Mouse (Mus musculus) embryonic facial prominence, embryonic 11.5 days (tissue): ENCODE measurements at regions not wholly inside any gene's neighbourhood (a gene's known extent, or its start where the extent isn't known, plus 50 kb on each side); places are given as distances from the start of the nearest gene placed in this dataset.
"Not testable (repeated sequence)": the region's sequence is repeated elsewhere in the genome, so short reads cannot be mapped to it uniquely, and the experiment has no call there.

Experiments
- ATAC-seq: fragments of 200-750 bp; cut with Nextera tagmentation; replicated peaks from 2 replicates; pipeline ENCODE4 v1.8.0; 2017; ENCODE audit warnings: low read depth; ENCODE audit not compliant: insufficient number of reproducible peaks, low FRiP score, low TSS enrichment
- DNase-seq: peaks from one replicate; pipeline ENCODE4 v3.0.0-alpha.2; 2015; ENCODE audit warnings: low spot score
- H3K27ac ChIP-seq: fragments of 300-500 bp; sonication (generic); replicated peaks from 2 replicates; pipeline ENCODE4 v1.5.1; 2014; ENCODE audit warnings: mild to moderate bottlenecking, low read depth, low read length, control low read depth
- H3K27me3 ChIP-seq: fragments of 300-500 bp; sonication (generic); 2 replicates; pipeline ENCODE4 v1.6.1; 2014; ENCODE audit warnings: mild to moderate bottlenecking, low read length, moderate library complexity, mixed read lengths; ENCODE audit not compliant: control insufficient read depth, insufficient read depth
- H3K36me3 ChIP-seq: fragments of 300-500 bp; sonication (generic); replicated peaks from 2 replicates; pipeline ENCODE4 v1.6.1; 2014; ENCODE audit warnings: low read depth, mild to moderate bottlenecking, low read length, moderate library complexity, mixed read lengths; ENCODE audit not compliant: control insufficient read depth, insufficient read depth
- H3K4me1 ChIP-seq: fragments of 300-500 bp; sonication (generic); 2 replicates; pipeline ENCODE4 v1.6.1; 2014; ENCODE audit warnings: low read length, mixed read lengths; ENCODE audit not compliant: control insufficient read depth, insufficient read depth
- H3K4me2 ChIP-seq: fragments of 300-500 bp; sonication (generic); 2 replicates; pipeline ENCODE4 v1.6.1; 2014; ENCODE audit warnings: low read depth, mild to moderate bottlenecking, control low read depth, low read length, moderate library complexity
- H3K4me3 ChIP-seq: fragments of 300-500 bp; sonication (generic); 2 replicates; pipeline ENCODE4 v1.5.1; 2014; ENCODE audit warnings: low read depth, low read length, control low read depth
- H3K9ac ChIP-seq: fragments of 300-500 bp; sonication (generic); replicated peaks from 2 replicates; pipeline ENCODE4 v1.6.1; 2014; ENCODE audit warnings: mild to moderate bottlenecking, control low read depth, low read length
- H3K9me3 ChIP-seq: fragments of 300-500 bp; sonication (generic); replicated peaks from 2 replicates; pipeline ENCODE4 v1.6.1; 2016; ENCODE audit warnings: mild to moderate bottlenecking, low read length, inconsistent platforms, mixed read lengths; ENCODE audit not compliant: control insufficient read depth
- WGBS: fragments of 180-500 bp; shearing (Covaris S2); extraction: QIAGEN DNeasy Blood & Tissue Kit; methylation state at CpG from one replicate; pipeline ENCODE4 v1.1.7; 2014; 5-methylcytosine and 5-hydroxymethylcytosine counted together

GRCm38 (mm10) chr17:4541020-4541743, 452.9 kb upstream of the Arid1b start:
- Histone ChIP-seq H3K27ac (no peak overlapping the region), H3K4me3 (no peak overlapping the region), H3K9me3 (no peaks in the 10 kb centered on the region), H3K9ac (no peak overlapping the region), H3K4me2 (no peak overlapping the region), H3K36me3 (no peaks in the 10 kb centered on the region), H3K27me3 (no peaks in the 10 kb centered on the region), H3K4me1 (no peaks in the 10 kb centered on the region)
- 39% methylated on average over 7 of the region's 7 CpGs for WGBS
- ATAC-seq (no peak), DNase-seq (no peak)

- no peak for ATAC-seq
- Histone ChIP-seq H3K4me2 (no peak overlapping the region), H3K27ac (no peak overlapping the region), H3K36me3 (no peaks in the 10 kb centered on the region), H3K9me3 (no peaks in the 10 kb centered on the region), H3K4me3 (no peak overlapping the region), H3K9ac (no peak overlapping the region), H3K4me1 (no peaks in the 10 kb centered on the region), H3K27me3 (no peaks in the 10 kb centered on the region)
- no peak for DNase-seq
- 60% methylated on average over 2 of the region's 2 CpGs for WGBS
These were observed 447.6 kb upstream of the Arid1b start for GRCm38 (mm10) chr17:4546579-4546978.

DNA sequence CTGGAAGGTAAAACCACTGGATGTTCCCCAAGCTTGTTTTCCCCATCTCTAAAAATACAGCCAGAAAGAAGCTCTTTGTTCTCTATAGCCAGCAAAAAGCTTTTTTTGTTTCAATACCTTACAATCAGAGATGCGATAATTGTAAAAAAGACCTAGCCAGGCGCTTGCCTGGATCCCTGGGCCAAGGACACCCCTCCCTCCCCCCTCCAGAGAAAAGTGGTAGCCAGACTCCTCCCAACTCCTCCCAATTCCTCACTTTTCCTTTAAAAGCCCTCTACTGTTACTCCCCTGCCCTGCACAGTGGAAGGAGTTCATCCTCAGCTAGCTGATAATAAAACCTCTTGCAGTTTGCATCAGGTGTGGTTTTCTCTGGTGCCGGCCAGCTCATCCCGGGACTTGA, 441.1 kb upstream of the Arid1b start:
- H3K4me3 ChIP-seq, DNase-seq, H3K36me3 ChIP-seq, H3K9ac ChIP-seq, H3K9me3 ChIP-seq, H3K4me2 ChIP-seq, H3K4me1 ChIP-seq, ATAC-seq, H3K27me3 ChIP-seq, H3K27ac ChIP-seq: not testable (repeated sequence)
- 81% methylated on average over 4 of the region's 4 CpGs for WGBS

DNA sequence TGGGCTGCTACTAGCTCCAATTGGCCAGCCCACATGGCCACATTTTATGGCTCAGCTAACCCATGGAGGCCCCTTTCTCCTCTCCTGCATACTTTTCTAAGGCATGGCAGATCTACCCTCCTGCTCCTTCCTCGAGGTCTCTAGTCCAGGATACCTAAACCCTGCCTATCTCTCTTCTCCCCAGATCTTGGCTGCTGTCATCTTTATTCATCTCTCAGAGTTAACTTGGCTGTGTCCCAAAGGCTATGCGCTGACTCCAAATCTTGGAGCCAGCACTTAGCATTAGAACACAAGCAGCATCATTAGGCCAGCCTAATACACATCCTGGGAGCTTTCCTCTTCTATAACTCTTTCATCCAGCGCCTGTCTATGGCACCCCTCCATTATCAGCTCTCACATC, 430.5 kb upstream of the Arid1b start:
- no peaks in the 10 kb centered on the region for H3K4me1 ChIP-seq
- no peak overlapping the region for H3K9ac ChIP-seq
- H3K4me2 ChIP-seq, result no peak overlapping the region
- no peaks in the 10 kb centered on the region for H3K27me3 ChIP-seq
- H3K9me3 ChIP-seq, result no peaks in the 10 kb centered on the region
- DNase-seq (no peak), ATAC-seq (no peak)
- H3K4me3 ChIP-seq, result no peak overlapping the region
- no peak overlapping the region for H3K27ac ChIP-seq
- no peaks in the 10 kb centered on the region for H3K36me3 ChIP-seq
- 85% methylated on average over 3 of the region's 3 CpGs for WGBS

- Histone ChIP-seq H3K27ac (no peak overlapping the region), H3K27me3 (no peaks in the 10 kb centered on the region), H3K4me1 (no peaks in the 10 kb centered on the region), H3K9me3 (no peaks in the 10 kb centered on the region), H3K36me3 (no peaks in the 10 kb centered on the region), H3K9ac (no peak overlapping the region), H3K4me3 (no peak overlapping the region), H3K4me2 (no peak overlapping the region)
- WGBS, result 61% methylated on average over 5 of the region's 5 CpGs
- no peak for ATAC-seq
- no peak for DNase-seq
These were observed 417.2 kb upstream of the Arid1b start for GRCm38 (mm10) chr17:4576883-4577282.

DNA sequence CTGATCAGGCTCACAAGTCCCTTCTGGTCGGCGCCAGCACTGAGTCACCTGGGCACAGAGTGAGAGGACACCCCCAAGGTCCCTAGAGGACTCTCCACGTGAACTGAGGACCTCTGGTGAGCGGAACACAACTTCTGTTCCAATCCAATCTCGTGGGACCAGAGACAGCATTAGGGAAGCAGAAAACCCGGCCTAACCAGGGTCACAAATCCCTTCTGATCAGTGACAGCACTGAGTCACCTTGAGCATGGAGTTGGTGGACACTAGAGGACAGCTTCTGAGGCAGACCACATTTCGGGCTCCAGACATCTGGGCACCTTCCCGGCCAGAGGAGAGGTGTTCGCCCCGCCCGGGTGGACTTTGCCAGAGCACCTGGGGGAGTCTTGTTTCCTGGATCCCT, 412.3 kb upstream of the Arid1b start:
- Histone ChIP-seq H3K36me3 (no peaks in the 10 kb centered on the region), H3K27ac (no peak overlapping the region), H3K9ac (no peak overlapping the region), H3K4me3 (no peak overlapping the region), H3K4me2 (no peak overlapping the region), H3K9me3 (no peaks in the 10 kb centered on the region), H3K4me1 (no peaks in the 10 kb centered on the region), H3K27me3 (no peaks in the 10 kb centered on the region)
- DNase-seq, result no peak
- ATAC-seq, result no peak
- 91% methylated on average over 11 of the region's 11 CpGs for WGBS

- Histone ChIP-seq H3K27ac (no peak overlapping the region), H3K4me2 (no peak overlapping the region), H3K27me3 (no peaks in the 10 kb centered on the region), H3K36me3 (no peaks in the 10 kb centered on the region), H3K4me3 (no peak overlapping the region), H3K9me3 (no peaks in the 10 kb centered on the region), H3K4me1 (no peaks in the 10 kb centered on the region), H3K9ac (no peak overlapping the region)
- ATAC-seq (no peak), DNase-seq (no peak)
- WGBS, result 82% methylated on average over 8 of the region's 8 CpGs
These were observed 383.7 kb upstream of the Arid1b start for GRCm38 (mm10) chr17:4610481-4610880.

DNA sequence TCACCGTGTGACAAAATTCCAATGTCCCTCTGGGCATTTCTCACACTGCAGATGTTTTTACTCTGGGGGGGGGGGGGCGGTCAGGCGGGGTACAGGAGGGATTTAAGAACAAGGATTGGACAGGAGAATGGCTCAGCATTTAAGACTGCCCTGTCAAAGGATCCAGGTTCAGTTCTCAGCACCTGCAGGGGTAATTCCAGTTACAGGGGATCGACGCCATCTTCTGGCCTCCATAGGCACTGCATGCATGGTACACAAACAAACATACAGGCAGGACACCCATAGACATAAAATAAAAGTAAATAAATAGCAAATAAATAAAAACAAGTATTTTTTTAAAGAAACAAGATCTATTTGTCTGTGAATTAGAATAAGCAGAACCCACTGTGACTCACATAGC, 383.1 kb upstream of the Arid1b start:
- no peaks in the 10 kb centered on the region for H3K4me1 ChIP-seq
- WGBS, result 76% methylated on average over 5 of the region's 5 CpGs
- H3K4me3 ChIP-seq, result no peak overlapping the region
- H3K9me3 ChIP-seq, result no peaks in the 10 kb centered on the region
- H3K27me3 ChIP-seq, result no peaks in the 10 kb centered on the region
- no peak overlapping the region for H3K9ac ChIP-seq
- no peak for ATAC-seq
- no peak overlapping the region for H3K27ac ChIP-seq
- H3K36me3 ChIP-seq, result no peaks in the 10 kb centered on the region
- H3K4me2 ChIP-seq, result no peak overlapping the region
- DNase-seq, result no peak
